Mouse (Mus musculus): Measurements from ENCODE around the gene Ptrhd1.

DNA sequence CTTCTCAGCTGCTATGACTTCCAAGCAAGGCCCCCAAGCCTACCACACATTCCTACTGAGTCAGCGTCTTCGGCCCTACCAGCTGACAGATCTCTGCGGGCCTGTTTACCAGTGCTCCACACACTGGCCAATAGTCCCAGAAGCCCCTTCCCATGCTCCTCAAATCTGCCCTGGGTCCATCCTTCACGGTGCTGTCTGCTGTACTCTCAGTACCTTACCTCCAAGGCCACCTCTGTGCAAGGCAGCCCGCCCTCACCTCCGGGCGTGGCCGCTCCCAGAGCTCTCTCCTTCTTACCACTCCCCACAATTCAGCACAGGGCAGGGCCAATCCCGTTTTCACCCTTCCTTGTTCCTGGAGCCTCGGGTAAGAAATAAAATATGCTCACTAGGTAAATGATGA is 11.9 kb downstream of the Ptrhd1 start:
- no peak for TF ChIP-seq POLR2A (IDR thresholded peaks at IDR 0.05; ENCODE audit: low read depth, low read length)
- no peak for TF ChIP-seq CTCF (IDR thresholded peaks at IDR 0.05; ENCODE audit: extremely low read depth, insufficient read length, insufficient replicate concordance, low read depth, low read length)
